Mouse (Mus musculus) myocyte (in vitro differentiated cells): ENCODE data around the gene Snrpc. TPM values are rescaled to one million over a fixed set of nuclear protein-coding genes. Genes with fewer than 3 reads are reported as not detected.

Experiments used
- H3K27me3 ChIP-seq: one replicate; pipeline ENCODE4 v1.6.1; 2011; ENCODE audit not compliant: control insufficient read depth, insufficient read depth, insufficient read length
- H3K36me3 ChIP-seq: one replicate; pipeline ENCODE4 v1.6.1; 2011; ENCODE audit not compliant: control insufficient read depth, insufficient read depth
- H3K4me2 ChIP-seq: one replicate; pipeline ENCODE4 v1.6.1; 2011; ENCODE audit warnings: low read depth, control low read depth
- H3K4me3 ChIP-seq: one replicate; pipeline ENCODE4 v1.5.1; 2011; ENCODE audit warnings: mild to moderate bottlenecking, control low read depth, moderate library complexity
- H3K79me2 ChIP-seq: one replicate; pipeline ENCODE4 v1.6.1; 2011; ENCODE audit not compliant: control insufficient read depth, insufficient read depth
- H3ac ChIP-seq: one replicate; pipeline ENCODE4 v1.6.1; 2011; ENCODE audit not compliant: control insufficient read depth, insufficient read length
- CEBPB ChIP-seq: IDR thresholded peaks from 2 replicates; pipeline ENCODE4 v1.6.1; 2011; ENCODE audit warnings: mild to moderate bottlenecking, moderate library complexity; ENCODE audit not compliant: poor library complexity, insufficient read depth, severe bottlenecking
- E2F4 ChIP-seq: IDR thresholded peaks from one replicate; pipeline ENCODE4 v1.6.1; 2011; ENCODE audit warnings: mild to moderate bottlenecking, control low read depth, moderate library complexity; ENCODE audit not compliant: insufficient read depth
- MAX ChIP-seq: IDR thresholded peaks from one replicate; pipeline ENCODE4 v1.6.1; 2011; ENCODE audit warnings: low read depth, mild to moderate bottlenecking, control low read depth
- MYOD1 ChIP-seq, 3 experiments: IDR thresholded peaks; one replicate each; pipeline ENCODE4 v1.6.1; 2011; ENCODE audit warnings: control low read depth in 2 of 3, low read depth in 2 of 3, mild to moderate bottlenecking in 2 of 3, moderate library complexity in 1 of 3; ENCODE audit not compliant: insufficient read length in 2 of 3, control insufficient read depth in 1 of 3
- MYOG ChIP-seq, 3 experiments: IDR thresholded peaks; one replicate each; pipeline ENCODE4 v1.6.1; 2011; ENCODE audit warnings: control low read depth in 2 of 3, low read depth in 2 of 3, mild to moderate bottlenecking in 2 of 3; ENCODE audit not compliant: insufficient read length in 2 of 3, control insufficient read depth in 1 of 3, insufficient read depth in 1 of 3
- POLR2A ChIP-seq: IDR thresholded peaks from one replicate; pipeline ENCODE4 v1.6.1; 2011; ENCODE audit warnings: low read depth, mild to moderate bottlenecking, control low read depth, moderate library complexity; ENCODE audit not compliant: insufficient read length
- POLR2AphosphoS2 ChIP-seq: IDR thresholded peaks from one replicate; pipeline ENCODE4 v1.6.1; 2011; ENCODE audit warnings: low read depth, control low read depth; ENCODE audit not compliant: insufficient read length
- REST ChIP-seq: IDR thresholded peaks from one replicate; pipeline ENCODE4 v1.6.1; 2011; ENCODE audit warnings: mild to moderate bottlenecking, control low read depth, moderate library complexity; ENCODE audit not compliant: insufficient read depth, insufficient read length
- SRF ChIP-seq: IDR thresholded peaks from one replicate; pipeline ENCODE4 v1.6.1; 2011; ENCODE audit warnings: low read depth; ENCODE audit not compliant: control insufficient read depth, insufficient read length
- TCF12 ChIP-seq: IDR thresholded peaks from one replicate; pipeline ENCODE4 v1.6.1; 2011; ENCODE audit warnings: mild to moderate bottlenecking, control low read depth; ENCODE audit not compliant: poor library complexity, insufficient read depth, severe bottlenecking
- TCF3 ChIP-seq: IDR thresholded peaks from one replicate; pipeline ENCODE4 v1.6.1; 2011; ENCODE audit warnings: low read depth, control low read depth; ENCODE audit not compliant: insufficient read length
- USF1 ChIP-seq: IDR thresholded peaks from one replicate; pipeline ENCODE4 v1.6.1; 2011; ENCODE audit warnings: low read depth, mild to moderate bottlenecking, control low read depth, moderate library complexity
- polyA plus RNA-seq: library from polyadenylated mRNA; unstranded; fragments of >200 nt; fragmentation: generic; extraction: Trizol; gene quantifications from one replicate; pipeline ENCODE4 v1.2.1, GENCODE M21; 2012; ENCODE audit warnings: missing spikeins

Snrpc gene
- polyA plus RNA-seq, 1 experiment, result 251 TPM

- Histone ChIP-seq H3K36me3 (no peaks in the 10 kb centered on the region), H3K27me3 (no peaks in the 10 kb centered on the region), H3K4me2 (peak overlapping the region; percentile 99), H3K4me3 (peak overlapping the region; percentile 87), H3ac (peak overlapping the region; percentile 66), H3K79me2 (peaks cover 58% of the 10 kb centered on the region)
- TF ChIP-seq USF1 (no peak), MYOG (IDR thresholded peaks at IDR 0.05; ENCODE audit: control insufficient read depth in 1 of 3, insufficient read depth in 1 of 3, insufficient read length in 2 of 3, low read depth in 2 of 3) (no peak), SRF (no peak), POLR2A (no peak), TCF3 (no peak), E2F4 (no peak), REST (no peak), MAX (no peak), MYOD1 (IDR thresholded peaks at IDR 0.05; ENCODE audit: control insufficient read depth in 1 of 3, insufficient read length in 2 of 3, low read depth in 2 of 3) (no peak), POLR2AphosphoS2 (no peak), TCF12 (no peak), CEBPB (no peak)
Observed at GRCm38 (mm10) chr17:27819011-27819410, 18.9 kb upstream of the Snrpc start.

DNA sequence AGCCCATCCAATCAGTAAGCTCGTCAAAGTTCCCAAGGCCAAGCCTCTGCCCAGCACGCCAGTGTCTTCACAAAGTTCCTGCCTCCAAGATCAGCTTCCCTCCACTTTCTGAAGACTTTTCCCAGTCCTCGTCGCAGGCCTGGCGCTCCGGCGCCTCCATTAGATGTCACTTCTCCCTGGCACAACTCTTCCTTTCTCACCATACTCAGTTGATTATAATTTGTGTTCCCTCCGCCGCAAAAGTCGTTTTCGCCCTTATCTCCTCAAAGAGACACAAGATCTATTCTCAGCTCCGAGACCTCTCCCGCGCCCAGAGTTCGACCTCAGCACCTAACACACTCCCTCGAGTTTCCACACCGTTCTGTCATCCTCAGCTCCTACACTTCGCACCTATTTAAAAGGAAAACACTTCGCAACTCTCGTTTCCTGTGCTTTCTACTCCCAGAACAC lies 18.4 kb upstream of the Snrpc start:
- Histone ChIP-seq H3K4me3 (peak overlapping the region; percentile 87), H3ac (peak overlapping the region; percentile 66), H3K36me3 (no peaks in the 10 kb centered on the region), H3K27me3 (no peaks in the 10 kb centered on the region), H3K4me2 (peak overlapping the region; percentile 99), H3K79me2 (peaks cover 53% of the 10 kb centered on the region)
- TF ChIP-seq E2F4 (no peak), USF1 (no peak), TCF12 (no peak), REST (no peak), CEBPB (no peak), SRF (no peak), POLR2A (no peak)

DNA sequence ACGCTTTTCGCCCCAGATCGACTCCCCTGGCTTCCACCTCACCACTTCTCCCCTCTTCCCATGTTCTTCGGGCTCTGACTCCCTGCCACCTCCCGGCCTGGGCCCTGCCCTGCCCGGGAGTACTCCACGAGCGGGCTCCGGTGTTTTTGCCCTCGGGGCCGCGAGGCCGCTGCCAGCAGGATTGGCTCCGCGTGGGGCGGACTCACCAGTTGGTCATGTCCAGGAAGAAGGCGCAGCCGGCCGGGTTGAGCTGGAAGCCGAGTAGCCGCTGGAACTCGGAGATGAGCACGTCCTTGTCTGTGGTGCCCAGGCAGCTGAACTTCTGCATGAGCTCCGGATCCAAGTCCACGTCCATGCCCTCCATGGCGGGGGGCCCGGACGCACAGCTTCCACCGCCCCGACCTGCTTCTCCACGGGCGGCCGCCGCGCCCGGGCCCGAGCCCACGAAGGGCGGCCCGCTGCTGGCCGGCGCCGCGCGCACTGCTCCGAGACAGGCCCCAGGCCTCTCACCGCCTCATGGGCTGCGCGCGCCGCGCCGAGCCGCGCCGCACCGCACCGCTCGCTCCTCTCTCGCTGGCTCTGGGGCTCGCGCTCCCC lies 17.9 kb upstream of the Snrpc start:
- Histone ChIP-seq H3ac (peak overlapping the region; percentile 66), H3K27me3 (no peaks in the 10 kb centered on the region), H3K4me2 (peak overlapping the region; percentile 99), H3K4me3 (peak overlapping the region; percentile 87), H3K79me2 (peaks cover 50% of the 10 kb centered on the region), H3K36me3 (no peaks in the 10 kb centered on the region)
- no peak for TF ChIP-seq USF1
- TF ChIP-seq MAX, result no peak
- TF ChIP-seq CEBPB, result no peak
- no peak for TF ChIP-seq POLR2A
- no peak for TF ChIP-seq TCF3
- TF ChIP-seq SRF, result no peak
- TF ChIP-seq E2F4, result no peak
- no peak for TF ChIP-seq MYOD1 (IDR thresholded peaks at IDR 0.05; ENCODE audit: control insufficient read depth in 1 of 3, insufficient read length in 2 of 3, low read depth in 2 of 3)
- no peak for TF ChIP-seq MYOG (IDR thresholded peaks at IDR 0.05; ENCODE audit: control insufficient read depth in 1 of 3, insufficient read depth in 1 of 3, insufficient read length in 2 of 3, low read depth in 2 of 3)
- TF ChIP-seq TCF12, result no peak
- no peak for TF ChIP-seq POLR2AphosphoS2
- TF ChIP-seq REST, result no peak

- TF ChIP-seq TCF3 (no peak), USF1 (peak; percentile 7), POLR2AphosphoS2 (peak; percentile 72), POLR2A (peak; percentile 73), REST (no peak)
- Histone ChIP-seq H3K79me2 (peaks cover 42% of the 10 kb centered on the region), H3K4me3 (peak within 1 kb of the TSS; percentile 87), H3K4me2 (peak within 1 kb of the TSS; percentile 99), H3K36me3 (no peaks in the 10 kb centered on the region), H3ac (peak within 1 kb of the TSS; percentile 66), H3K27me3 (no peaks in the 10 kb centered on the region)
Observed at GRCm38 (mm10) chr17:27820568-27821406, 17.2 kb upstream of the Snrpc start, which contains the start of gene D17Wsu92e. Gene D17Wsu92e (minus strand): TSS chr17:27820648.
